Mouse (Mus musculus) spleen, postnatal 36 days (tissue): ENCODE measurements around the gene D130052B06Rik.

ENCODE experiments used
- DNase-seq, 2 experiments: peaks; one replicate each; pipeline ENCODE4 v3.0.0; 2022; ENCODE audit warnings: low spot score in 2 of 2, mixed read lengths in 1 of 2

D130052B06Rik gene

DNA sequence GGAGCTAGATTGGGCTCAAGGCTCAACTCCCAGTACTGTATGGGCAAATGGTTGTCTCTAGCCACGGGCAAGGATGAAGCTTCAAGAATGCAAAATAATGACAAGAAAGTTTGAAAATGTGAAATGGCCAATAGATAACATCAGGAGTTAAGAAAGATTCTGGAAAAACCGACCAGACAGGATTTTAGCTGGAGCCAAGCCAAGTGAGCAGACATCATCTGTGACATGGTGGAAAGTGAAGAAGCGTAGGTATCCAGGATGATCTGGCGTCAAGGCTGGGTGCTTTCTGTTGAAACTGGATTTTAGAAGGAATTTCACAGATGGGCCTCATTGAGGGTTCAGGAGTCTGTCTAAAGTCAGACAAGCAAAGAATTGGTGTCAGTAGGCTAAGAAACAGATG is at the start of gene D130052B06Rik:
TSS of gene D130052B06Rik (plus strand) at position 317 of the 400 bp plus-strand sequence.
- DNase-seq, result no peak

DNA sequence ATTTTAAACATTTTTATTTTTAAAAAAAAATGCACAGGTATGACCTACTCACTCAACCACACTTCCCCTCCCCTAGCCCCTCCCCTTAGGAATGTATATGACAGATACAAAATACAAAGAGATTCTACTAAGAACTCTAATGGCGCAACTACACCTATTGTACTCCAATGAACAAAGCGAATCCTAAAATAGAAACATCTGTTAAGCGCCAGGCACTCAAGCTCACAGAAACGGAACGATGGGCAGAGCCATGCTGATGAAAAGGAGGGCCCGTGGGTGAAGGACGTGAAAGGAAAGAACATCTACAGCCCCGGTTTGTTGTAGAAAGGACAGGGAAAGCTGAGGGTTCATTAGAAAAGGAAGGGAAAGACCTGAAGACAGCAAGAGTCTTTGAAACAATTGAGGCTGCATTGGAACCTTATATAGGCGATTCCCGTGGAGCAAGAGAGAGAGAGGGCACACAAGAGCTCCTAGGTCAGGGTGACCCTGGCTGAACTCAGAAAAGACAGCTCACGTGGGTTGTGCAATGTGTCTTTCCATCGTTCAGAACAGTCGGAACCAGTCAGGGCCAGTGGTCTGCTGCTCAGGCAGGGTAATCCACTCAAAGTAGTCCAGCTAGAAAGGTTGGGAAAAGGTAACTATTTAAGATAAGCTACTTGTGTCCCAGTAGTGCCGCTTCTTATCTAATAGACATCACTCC is 48.1 kb upstream of the D130052B06Rik start:
- DNase-seq, result no peak

DNA sequence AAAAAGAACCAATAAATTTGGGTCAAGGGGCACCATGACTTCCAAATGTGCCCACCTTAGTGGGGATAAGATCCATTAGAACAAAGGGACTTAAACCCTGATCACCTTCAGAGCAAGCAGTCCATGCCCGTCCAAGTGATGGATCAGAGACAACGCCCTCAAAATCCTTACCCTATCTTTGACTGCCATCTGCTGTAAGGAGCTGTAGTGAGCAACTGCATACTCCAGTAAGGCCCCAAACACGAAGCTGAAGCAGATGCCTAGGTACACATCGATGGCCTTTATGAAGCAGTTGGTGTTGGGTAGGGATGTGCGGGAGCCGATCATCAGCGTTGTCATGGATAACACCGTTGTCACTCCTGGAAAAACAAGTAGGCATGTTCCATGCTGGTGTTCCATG is 45.0 kb upstream of the D130052B06Rik start:
- no peak for DNase-seq

DNA sequence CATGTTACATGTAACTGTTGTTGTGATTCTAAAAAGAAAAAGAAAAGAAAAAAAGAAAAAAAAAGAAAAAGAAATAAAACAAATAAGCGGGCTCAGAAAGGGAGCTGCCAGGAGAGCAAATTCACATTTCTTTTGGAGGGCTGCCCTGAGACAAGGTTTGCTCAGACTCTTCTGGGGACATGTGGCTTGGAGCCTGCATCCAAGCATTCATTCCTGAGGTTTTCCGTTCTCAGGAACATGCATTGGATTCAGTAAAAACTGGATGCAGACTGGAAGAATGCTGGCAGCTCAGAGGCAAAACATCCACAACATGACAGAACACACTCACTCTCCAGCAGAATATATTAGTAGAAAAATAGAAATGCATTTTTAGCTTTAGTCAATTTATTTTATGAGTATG is 35.2 kb upstream of the D130052B06Rik start:
- no peak for DNase-seq

DNA sequence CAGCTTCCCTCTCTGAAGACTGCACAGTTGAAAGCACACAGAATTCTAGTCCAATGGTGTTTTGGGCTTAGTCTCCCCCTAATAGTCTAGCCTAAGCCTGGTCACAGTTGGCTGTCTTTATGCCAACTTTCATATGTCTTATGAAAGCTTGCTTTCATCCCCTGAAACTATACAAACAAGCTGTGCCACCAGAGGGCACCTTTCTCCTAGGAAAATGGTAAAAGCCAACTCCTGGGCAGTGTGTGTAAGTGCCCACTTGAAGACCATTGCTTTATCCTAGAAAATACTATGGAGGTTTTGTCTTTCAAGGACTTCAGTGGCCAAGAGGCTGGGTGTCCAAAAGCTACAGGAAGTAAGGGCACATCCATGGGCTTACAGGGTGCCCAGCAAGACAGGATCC is 28.7 kb upstream of the D130052B06Rik start:
- no peak for DNase-seq

DNA sequence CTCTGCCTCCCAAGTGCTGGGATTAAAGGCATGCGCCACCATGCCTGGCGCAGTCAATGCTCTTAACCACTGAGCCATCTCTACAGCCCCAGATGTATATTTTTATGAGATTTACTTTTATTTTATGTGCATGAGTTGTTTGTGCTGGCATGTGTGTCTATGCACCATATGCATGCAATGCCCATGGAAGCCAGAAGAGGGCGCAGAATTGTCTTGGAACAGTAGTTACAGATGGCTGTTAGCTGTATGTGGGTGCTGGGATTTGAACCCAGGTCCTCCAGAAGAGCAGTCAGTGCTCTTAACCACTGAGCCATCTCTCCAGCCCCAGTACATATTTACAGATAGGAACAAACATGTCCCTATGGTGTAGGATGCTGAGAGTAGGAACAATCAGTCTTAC is 24.2 kb upstream of the D130052B06Rik start:
- no peak for DNase-seq

DNA sequence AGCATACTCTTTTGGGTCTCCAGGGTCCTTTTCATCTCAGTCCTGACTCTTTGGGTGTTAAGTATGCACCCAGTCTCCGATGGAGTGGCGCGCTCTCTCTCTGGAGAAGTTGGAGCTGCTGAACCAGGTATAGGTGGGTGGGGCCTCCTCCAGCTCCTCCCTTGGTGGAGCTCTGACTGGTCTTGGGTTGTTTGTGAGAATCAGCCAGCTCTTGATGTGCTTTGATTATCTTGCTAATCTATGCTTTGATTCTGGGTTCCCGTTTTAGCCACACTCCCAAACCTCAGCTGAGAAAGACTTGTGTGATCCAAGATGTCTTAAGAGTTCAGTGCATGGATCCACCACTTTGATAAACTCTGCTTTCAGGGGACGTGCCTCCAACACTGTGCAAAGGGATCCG is 20.2 kb upstream of the D130052B06Rik start, which contains the start of gene Gabrp:
TSS of gene Gabrp (minus strand) at position 101 of the 400 bp plus-strand sequence.
- DNase-seq, result no peak

DNA sequence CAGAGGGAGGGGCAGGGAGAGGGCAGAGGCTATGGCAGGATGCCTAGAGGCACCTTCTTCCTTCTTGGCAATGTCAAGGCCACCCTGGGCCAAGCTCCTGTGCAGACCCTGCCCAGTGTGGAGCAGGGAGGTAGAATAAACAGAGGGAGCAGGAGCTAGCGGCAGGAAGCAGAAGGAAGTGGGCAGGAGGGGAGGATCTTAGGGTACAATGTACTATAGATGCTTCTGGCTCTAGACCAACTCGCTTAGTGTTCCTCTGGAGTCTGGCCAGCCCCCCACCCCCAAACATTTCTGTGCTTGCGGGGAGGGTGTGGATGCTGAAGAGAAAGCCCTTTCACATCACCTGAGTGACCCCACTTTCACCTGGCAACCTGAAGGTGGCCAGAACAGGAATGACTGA is 19.5 kb upstream of the D130052B06Rik start:
- DNase-seq, result no peak

DNA sequence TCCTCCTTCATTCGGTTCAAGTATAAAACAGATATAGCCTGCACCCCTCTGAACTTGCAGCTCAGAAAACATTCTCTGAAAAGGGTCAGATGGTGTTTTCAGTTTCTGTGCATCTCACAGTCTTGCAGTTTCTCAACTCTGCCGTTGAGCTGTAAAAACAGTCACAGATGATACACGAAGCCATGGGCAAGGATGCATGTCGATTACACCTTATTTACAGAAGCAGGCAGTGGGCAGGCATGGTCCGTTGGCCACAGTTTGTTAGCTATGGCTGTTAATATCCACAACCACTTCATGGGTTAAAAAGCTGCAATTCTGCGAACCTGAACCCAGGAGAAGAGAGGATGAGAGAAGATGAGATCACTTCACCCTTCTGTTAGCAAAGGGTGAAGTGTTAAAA is 12.5 kb upstream of the D130052B06Rik start:
- DNase-seq, result no peak

DNA sequence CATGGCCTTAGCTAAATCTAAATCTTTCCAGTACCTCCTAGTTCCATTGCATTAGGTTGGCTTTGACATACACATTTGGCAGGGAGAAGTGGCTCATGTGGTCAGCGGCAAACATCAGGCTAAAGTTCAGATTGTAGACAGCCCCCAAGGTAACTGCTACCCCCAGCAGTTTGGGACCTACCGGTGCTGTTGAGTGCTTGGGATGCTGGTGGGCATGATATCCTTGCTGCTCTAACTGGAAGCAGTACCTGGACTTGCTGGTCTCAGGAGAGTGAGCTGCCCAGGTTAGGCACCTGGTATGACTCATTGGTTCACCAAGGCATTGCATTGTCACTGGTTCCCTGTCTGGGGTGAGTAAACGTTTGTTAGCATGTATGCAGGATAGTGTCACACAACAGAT is 8.3 kb upstream of the D130052B06Rik start:
- no peak for DNase-seq

DNA sequence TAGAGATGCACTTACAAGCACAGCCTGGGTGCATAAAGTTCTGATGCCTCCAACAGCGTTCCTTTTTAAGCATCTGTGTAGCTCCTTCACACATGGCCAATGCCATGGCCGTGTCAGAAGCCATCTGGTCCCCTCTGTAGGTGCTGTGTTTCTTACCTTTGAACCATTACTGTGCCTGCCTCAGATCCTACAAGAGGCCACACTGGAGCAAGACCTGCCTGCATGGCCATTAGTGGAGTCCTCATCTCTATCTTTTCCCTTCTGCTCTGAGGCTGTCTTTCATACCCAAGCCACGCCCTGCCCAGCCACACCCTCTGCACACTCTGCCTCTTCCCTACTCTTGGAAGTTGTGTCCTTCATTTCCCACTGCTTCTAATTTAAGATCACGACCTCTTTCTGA is 6.3 kb upstream of the D130052B06Rik start:
- no peak for DNase-seq

DNA sequence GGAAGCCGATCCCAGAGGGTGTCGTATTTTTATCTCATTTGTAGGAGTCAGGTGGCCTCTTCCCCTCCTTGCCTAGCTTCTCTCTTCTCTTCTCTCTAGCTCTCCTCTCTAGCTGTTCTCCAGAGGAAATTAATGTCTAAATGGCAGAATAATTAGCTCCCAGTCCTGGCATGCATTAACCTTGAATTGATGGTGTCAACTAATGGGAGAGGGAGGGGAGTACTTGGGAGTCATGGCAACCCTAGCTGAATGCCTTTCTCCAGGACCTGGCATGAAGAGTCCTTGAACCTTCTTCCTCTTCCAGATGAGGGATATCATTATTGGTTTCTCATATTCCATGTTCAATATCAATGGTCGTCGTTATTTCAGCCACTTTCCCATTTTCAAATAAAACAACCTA is 2.4 kb upstream of the D130052B06Rik start:
- DNase-seq, result no peak

DNA sequence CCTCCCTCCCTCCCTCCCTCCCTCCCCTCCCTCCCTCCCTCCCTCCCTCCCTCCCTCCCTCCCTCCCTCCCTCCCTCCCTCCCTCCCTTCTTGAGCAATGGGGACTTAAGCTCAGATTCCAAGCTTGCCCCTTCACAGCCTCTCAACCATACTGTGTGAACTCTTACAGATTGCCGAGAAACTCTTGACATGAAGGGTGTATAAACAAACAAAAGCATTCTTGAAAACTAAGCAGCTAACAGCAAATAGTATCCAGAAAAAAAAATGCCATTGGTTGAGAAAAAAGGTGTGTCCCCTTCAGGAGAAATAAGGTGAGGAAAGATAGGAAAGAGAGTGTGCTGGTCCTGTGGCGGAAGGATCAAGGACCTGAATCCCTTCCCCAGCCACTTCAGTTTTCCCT is 4.1 kb downstream of the D130052B06Rik start:
- DNase-seq, result no peak

DNA sequence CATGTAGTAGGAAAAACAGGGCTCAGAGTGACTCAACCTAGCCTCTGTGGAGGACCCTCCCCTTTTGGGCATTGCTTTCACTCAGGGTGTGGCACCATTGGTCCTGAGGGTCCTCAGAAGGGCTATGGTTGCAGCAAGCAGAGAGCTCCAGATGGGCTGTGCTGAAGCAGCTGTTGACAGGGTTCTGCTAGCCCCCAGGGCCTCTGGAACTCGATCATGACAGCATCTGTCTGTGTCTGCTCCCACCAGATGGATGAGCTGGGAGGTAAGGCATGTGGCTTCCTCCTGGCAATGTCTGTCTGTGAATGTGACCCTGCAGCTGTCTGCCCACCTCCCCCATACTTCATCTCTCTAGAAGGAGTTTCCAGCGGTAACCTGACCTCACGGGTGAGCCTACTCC is 8.7 kb downstream of the D130052B06Rik start:
- DNase-seq, result no peak

DNA sequence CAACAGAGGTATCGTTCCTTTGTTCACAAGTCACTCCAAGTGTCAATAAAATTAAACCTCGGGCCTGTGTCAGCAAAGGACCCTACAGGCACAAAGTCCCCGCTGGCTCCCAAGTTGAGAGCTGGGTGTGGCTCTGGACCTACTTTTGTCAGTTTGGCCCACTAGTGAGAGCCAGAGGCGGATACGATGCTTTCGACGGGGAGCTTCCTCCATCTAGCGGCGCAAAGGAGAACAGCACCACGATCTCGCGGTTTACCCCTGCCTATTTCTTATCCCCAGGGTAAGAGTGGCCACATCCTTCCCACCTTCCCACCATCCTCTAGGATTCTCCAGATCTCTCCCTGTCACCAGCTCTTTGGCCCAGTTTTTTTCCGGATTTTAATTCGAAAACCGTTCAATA is 15.1 kb downstream of the D130052B06Rik start:
- DNase-seq, result peak in 1 of 2 experiments; percentile 3

DNA sequence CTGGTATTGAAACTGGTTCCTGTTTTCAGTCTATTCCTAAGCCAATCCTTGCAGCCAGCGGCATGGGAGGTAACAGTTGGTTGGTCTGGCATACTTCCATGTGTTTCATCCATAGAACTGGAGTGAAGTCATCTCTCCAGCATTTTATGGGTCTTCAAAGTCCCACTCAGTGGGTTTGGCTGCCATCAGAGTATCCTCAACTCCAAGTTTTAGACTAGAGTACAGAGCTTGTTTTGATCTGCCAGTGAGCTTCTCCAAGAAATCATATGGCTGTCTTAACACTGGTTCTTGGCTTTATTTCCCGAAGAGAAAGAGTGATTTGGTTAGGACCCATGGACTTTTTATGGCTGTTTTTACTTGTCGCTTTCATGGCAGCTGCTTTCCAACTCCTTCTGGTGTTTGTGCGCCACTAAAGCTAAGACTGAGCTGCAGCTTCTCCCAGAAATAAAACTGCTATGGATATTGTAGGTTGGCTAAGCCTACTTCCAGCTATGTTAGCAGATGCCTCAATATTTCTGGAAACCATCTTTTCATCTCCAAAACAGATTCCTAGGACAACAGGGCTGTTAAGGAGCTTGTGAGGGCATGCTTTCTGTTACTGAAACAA is 28.1 kb downstream of the D130052B06Rik start:
- DNase-seq, result no peak

DNA sequence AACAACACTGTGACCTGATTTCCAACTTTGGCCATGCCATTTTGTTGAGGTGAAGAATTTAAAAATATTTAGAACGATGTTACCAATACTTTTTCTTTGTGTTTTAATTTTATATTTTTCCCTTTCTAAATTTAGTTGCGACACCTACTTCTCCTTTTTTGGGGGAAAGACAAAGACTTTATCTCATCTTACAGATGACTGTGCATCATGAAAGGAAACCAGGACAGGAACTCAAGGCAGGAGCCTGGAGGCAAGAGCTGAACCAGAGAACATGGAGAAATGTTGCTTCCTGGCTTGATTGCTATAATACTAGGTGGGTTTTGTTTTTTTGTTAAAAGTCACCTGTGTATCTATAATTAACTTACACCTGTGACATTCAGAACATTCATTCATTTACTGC is 38.0 kb downstream of the D130052B06Rik start:
- no peak for DNase-seq

DNA sequence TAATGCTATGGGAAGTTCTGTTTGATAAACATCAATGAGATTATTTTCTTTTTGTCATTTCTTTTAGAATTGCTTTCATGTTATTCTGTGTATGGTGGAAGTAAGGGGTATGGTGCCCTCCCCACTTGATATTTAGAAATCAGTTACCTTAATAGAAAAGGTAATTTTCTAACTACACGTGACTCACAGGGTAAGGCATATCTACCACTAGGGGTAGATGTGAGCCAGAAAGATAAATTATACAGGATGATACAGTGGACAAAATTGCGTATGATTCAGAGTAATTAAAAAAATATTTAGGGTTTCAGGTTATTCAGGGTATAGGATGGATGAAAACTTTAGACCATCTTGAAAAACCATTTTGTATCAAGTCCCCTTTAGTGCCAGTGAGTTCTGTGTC is 50.3 kb downstream of the D130052B06Rik start:
- DNase-seq, result no peak

DNA sequence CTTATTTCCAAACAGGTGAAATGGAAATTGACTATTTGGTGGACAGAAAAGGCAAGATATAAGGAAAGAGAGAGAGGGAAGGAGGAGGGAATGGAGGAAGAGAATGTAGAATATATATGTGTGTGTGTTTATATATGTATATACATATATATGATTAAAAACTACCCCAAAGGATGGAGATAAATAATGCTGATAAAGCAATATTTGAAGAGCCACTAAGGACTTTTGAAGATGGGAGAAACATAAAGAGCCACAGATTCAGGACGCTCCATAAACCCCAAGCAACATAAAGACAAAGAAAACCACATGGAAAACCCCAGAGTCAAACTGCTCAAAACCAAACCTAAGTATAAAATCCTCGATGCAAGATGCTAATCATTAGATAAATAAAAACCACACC is 55.4 kb downstream of the D130052B06Rik start:
- DNase-seq, result no peak

DNA sequence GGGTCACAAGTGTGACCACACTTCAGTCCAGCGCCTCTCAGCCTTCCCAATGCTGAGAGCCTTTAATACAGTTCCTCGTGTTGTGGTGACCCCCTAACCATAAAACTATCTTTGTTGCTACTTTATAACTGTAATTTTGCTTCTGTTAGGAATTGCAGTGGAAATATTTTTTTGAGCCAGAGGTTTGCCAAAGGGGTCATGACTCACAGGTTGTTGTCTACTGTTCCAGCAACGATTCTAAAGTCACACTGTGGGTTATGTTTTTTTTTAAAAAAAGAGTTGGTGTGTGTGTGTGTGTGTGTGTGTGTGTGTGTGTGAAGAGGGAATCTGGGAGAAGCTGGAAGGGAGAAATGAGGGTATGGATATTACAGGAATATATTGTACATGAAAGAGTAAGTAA is 56.1 kb downstream of the D130052B06Rik start:
- DNase-seq, result no peak

DNA sequence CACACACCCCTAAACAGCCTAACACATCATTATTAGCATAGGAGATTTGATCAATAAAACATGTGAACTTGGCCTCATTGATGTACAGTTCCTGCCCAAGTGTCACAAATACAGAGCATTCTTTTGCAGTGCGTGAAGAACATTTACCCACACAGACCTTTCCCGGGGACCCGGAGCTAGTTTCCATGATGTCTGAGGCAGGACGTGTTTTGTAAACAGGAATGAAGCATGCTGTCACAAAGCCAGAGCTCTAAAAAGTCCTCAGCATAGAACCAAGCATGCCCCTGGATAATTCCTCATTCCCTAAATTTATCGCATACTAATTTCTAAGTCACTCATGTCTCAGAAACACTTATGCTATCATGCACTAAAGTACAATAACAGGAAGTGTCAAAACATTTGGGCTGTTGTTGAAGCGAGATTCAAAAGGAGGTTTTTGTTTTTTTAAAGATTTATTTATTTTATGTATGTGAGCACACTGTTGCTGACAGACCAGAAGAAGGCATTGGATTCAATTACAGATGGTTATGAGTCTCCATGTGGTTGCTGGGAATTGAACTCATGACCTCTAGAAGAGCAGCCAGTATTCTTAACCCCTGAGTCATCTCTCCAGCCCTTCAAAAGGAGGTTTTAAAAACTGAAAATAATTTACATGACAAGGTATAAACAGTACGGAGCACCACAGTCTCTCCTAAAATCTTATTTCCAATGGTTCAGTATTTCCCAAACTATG is 56.9 kb downstream of the D130052B06Rik start:
- DNase-seq, result no peak

DNA sequence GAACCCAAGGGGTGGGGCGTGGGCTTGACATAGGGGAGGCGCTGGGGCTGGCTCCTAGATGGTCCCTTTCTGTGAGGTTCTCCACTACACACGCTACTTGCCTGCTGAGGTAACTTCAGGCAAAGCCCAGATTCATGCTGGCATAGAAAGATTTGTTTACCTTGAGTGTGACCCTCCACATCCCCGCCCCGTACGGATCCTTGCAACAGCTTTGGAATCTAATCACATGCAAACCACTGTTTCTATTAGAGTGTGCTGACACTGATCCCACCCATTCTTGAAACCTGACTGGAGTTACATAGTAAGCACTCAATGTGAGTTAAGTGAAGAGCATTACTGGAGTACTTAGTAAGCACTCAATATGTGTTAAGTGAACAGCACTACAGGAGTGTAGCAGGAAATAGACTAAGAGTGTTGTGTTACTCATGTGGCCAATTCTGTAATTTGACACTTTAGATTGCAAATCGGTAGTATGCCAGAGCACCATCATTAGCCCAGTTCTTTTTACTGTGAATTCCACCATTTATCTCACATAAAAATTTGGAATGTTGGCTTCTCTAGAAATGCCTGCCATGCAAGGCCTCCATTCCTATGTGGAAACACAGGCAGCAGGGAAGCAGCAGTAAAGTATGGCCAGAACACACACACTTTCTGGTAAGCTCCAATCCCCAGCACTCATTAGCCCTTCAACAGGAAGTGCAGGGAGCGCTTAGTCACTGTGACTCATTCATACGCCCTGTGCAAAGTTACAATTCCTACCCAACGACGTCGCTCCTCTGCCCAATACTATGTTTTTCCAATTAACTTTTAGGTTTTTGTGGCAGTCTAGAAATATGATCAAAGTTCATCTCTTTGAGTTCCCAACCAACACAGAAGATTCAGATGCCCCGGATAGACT is 61.2 kb downstream of the D130052B06Rik start:
- no peak for DNase-seq
